Mouse (Mus musculus): ENCODE results near the gene Gm21721. TPM values are rescaled to one million over a fixed set of nuclear protein-coding genes. Genes with fewer than 3 reads are reported as not detected.
"Not testable (repeated sequence)": the region's sequence is repeated elsewhere in the genome, so short reads cannot be mapped to it uniquely, and the experiment has no call there.

Gene Gm21721
- polyA plus RNA-seq (2015; fragmentation: Nextera tagmentation; extraction: Ambion mirVana), result not detected in 2 replicates

DNA sequence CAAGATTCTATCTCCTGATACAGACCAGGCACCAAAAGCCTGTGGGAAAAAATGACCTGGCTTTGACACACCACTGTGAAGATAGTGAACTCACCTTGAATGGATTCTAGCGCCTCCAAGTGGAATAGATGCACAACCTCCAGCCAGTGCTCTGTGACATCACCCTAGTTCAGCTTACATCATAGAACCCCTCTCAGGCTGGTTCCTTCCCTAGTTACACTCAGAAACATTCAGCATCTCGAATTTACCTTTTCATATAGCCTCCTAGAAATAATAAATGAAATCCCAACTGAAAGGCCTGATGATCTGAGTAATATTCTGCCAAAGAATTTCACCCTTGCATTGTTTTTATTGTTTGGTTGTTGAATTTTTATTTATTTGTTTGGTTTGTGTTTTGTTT is at the start of gene Gm21721:
TSS of gene Gm21721 (minus strand) at position 101 of the 400 bp plus-strand sequence.
- H3K4me1 ChIP-seq; H3K9ac ChIP-seq; H3K9me3 ChIP-seq; H3K36me3 ChIP-seq; ATAC-seq (ENCODE audit: insufficient number of reproducible peaks, low FRiP score, low TSS enrichment, low read depth); H3K4me2 ChIP-seq; H3K27ac ChIP-seq; H3K4me3 ChIP-seq; H3K27me3 ChIP-seq: not testable (repeated sequence)
- no CpG with 5 or more reads among the region's 2 CpGs for WGBS

Other genes with a start within 250 kb of the Gm21721 start
- gene Gm21292, start 68.3 kb downstream of the Gm21721 start, polyA plus RNA-seq (2015; fragmentation: Nextera tagmentation; extraction: Ambion mirVana), result not detected in 2 replicates
- gene Gm21812, start 145.0 kb upstream of the Gm21721 start, polyA plus RNA-seq (2015; fragmentation: Nextera tagmentation; extraction: Ambion mirVana), result not detected in 2 replicates
- gene Gm21874, start 214.0 kb upstream of the Gm21721 start, polyA plus RNA-seq (2015; fragmentation: Nextera tagmentation; extraction: Ambion mirVana), result not detected in 2 replicates